Mouse (Mus musculus) 3T3-L1 (cell line): ENCODE data around the gene Nfasc.

Source experiments
- DNase-seq: peaks from one replicate; pipeline ENCODE4 v3.0.0-alpha.2; 2015; ENCODE audit warnings: low read depth, low spot score

Nfasc gene

GRCm38 (mm10) chr1:132650680-132651079, 90.9 kb downstream of the Nfasc start:
- DNase-seq: no peak

- no peak for DNase-seq
Observed at GRCm38 (mm10) chr1:132647958-132648357, 93.6 kb downstream of the Nfasc start.

GRCm38 (mm10) chr1:132641049-132641795, 100.4 kb downstream of the Nfasc start:
- DNase-seq: no peak

GRCm38 (mm10) chr1:132640256-132640655, 101.3 kb downstream of the Nfasc start:
- no peak for DNase-seq

- no peak for DNase-seq
Observed at GRCm38 (mm10) chr1:132637346-132637745, 104.3 kb downstream of the Nfasc start.

- no peak for DNase-seq
Observed at GRCm38 (mm10) chr1:132629611-132630370, 111.8 kb downstream of the Nfasc start.

GRCm38 (mm10) chr1:132628599-132628998, 113.0 kb downstream of the Nfasc start:
- no peak for DNase-seq

GRCm38 (mm10) chr1:132628183-132628582, 113.4 kb downstream of the Nfasc start:
- no peak for DNase-seq

GRCm38 (mm10) chr1:132626125-132626756, 115.4 kb downstream of the Nfasc start:
- DNase-seq: no peak

GRCm38 (mm10) chr1:132625034-132625433, 116.6 kb downstream of the Nfasc start:
- no peak for DNase-seq

GRCm38 (mm10) chr1:132624466-132624865, 117.1 kb downstream of the Nfasc start:
- no peak for DNase-seq

- no peak for DNase-seq
Observed at GRCm38 (mm10) chr1:132623641-132624336, 117.8 kb downstream of the Nfasc start.

GRCm38 (mm10) chr1:132612066-132612465, 129.5 kb downstream of the Nfasc start:
- DNase-seq: peak; percentile 6

- peak; percentile 70 for DNase-seq
Observed at GRCm38 (mm10) chr1:132609048-132609634, 132.5 kb downstream of the Nfasc start.

GRCm38 (mm10) chr1:132602161-132602560, 139.4 kb downstream of the Nfasc start:
- no peak for DNase-seq

GRCm38 (mm10) chr1:132598024-132598423, 143.6 kb downstream of the Nfasc start:
- DNase-seq: no peak

GRCm38 (mm10) chr1:132595741-132596140, 145.9 kb downstream of the Nfasc start:
- DNase-seq: no peak

GRCm38 (mm10) chr1:132594587-132594986, 147.0 kb downstream of the Nfasc start:
- DNase-seq: peak; percentile 79

GRCm38 (mm10) chr1:132592145-132592544, 149.5 kb downstream of the Nfasc start:
- DNase-seq: peak; percentile 5

- no peak for DNase-seq
Observed at GRCm38 (mm10) chr1:132591399-132591930, 150.1 kb downstream of the Nfasc start.

- no peak for DNase-seq
Observed at GRCm38 (mm10) chr1:132586679-132587201, 154.9 kb downstream of the Nfasc start.
